Mouse (Mus musculus) erythroblast, embryonic 14.5 days (primary cell): Measurements from ENCODE around the gene Cyp2d26.

ENCODE experiments used
- GATA1 ChIP-seq: IDR thresholded peaks from 2 replicates; pipeline ENCODE4 v1.6.1; 2012; ENCODE audit warnings: low read length, inconsistent platforms, mixed read lengths
- TAL1 ChIP-seq: IDR thresholded peaks from 3 replicates; pipeline ENCODE4 v1.6.1; 2012; ENCODE audit warnings: low read length, inconsistent platforms, mixed read lengths

GRCm38 (mm10) chr15:82815296-82815695 lies 21.2 kb upstream of the Cyp2d26 start:
- TF ChIP-seq TAL1 (no peak), GATA1 (no peak)
